In the genomic region with DNA sequence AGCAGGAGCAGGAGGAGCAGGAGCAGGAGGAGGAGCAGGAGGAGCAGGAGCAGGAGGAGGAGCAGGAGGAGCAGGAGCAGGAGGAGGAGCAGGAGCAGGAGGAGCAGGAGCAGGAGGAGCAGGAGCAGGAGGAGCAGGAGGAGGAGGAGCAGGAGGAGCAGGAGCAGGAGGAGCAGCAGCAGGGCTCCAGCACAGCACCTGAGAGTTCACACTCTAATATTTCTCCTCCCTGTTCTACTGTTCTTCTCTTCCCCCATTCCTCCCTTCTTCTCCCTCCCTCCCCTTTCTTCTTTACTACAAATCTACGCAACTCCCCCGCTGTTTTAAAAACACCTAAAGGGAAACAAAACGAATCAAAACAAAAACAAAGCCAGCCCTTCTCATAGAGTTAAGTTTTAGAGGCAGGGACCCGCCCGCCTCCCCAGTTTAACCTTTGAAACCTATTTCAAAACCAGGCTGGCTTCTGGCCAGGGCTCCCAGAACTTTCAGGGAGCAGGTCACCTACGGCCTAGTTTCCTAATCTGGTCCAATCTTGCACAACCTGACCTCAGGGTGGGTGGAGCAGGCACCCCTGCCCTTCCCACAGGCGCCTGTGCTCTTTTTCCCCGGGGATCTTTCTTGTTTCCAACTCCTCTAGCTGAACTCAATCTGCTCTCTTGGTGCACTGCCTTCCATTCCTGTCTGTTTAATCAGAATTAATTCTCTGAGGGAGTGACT, we compare ENCODE assay signal across 9 mouse cellular contexts.
DNase-seq lines count a peak whose midpoint lies in the region; ATAC-seq and TF ChIP-seq lines count a peak whose summit lies in the region.
"Had no signal": no experiment of that assay in that cellular context is flagged by ENCODE, and none has a peak within 500 bp of the region (broad histone marks: within the 10 kb centered on the region; RNA-seq: fewer than 3 reads in every experiment).

No protein-coding gene starts in this region.

- ATAC-seq in heart, embryonic 11.5 days (replicated peaks; ENCODE audit: insufficient number of reproducible peaks, low FRiP score, low TSS enrichment) = no peak
- peak; percentile 93 for ATAC-seq in intestine, embryonic 16.5 days

- no peak overlapping the region for H3K4me3 ChIP-seq in heart, embryonic 11.5 days (ENCODE audit: low read depth, low read length)
- peak overlapping the region; percentile 16; the same call in 1 of the 2 replicates for H3K4me3 ChIP-seq in intestine, embryonic 16.5 days (ENCODE audit: low read length)
- H3K4me3 ChIP-seq in layer of hippocampus, adult 2 months = no peak overlapping the region
- H3K4me3 ChIP-seq: midbrain, embryonic 12.5 days had no signal

- no peak overlapping the region for H3K9ac ChIP-seq in heart, embryonic 11.5 days (ENCODE audit: low read depth, low read length)
- peak overlapping the region; percentile 16; the same call in 1 of the 2 replicates for H3K9ac ChIP-seq in intestine, embryonic 16.5 days (ENCODE audit: low read depth, low read length)
- H3K9ac ChIP-seq: midbrain, embryonic 12.5 days had no signal

- H3K27me3 ChIP-seq in heart, embryonic 11.5 days (ENCODE audit: control insufficient read depth, insufficient read depth, low read length) = no peaks in the 10 kb centered on the region
- no peaks in the 10 kb centered on the region for H3K27me3 ChIP-seq in intestine, embryonic 16.5 days (replicated peaks; ENCODE audit: control insufficient read depth, insufficient read depth, low read length)
- H3K27me3 ChIP-seq: midbrain, embryonic 12.5 days had no signal

- 61% methylated on average over 8 of the region's 8 CpGs for WGBS in heart, embryonic 11.5 days (ENCODE audit: insufficient replicate concordance)
- WGBS in intestine, embryonic 16.5 days = 46% methylated on average over 8 of the region's 8 CpGs

- H3K4me1 ChIP-seq in heart, embryonic 11.5 days (ENCODE audit: control insufficient read depth, insufficient read depth, low read length) = 0 out of 2 replicates have a peak, but pooled peaks cover 2% of the 10 kb centered on the region
- H3K4me1 ChIP-seq in intestine, embryonic 16.5 days (ENCODE audit: control insufficient read depth, insufficient read depth, low read length) = peaks cover 16% of the 10 kb centered on the region
- H3K4me1 ChIP-seq: midbrain, embryonic 12.5 days had no signal

- no peak overlapping the region for H3K4me2 ChIP-seq in heart, embryonic 11.5 days
- no peak overlapping the region for H3K4me2 ChIP-seq in intestine, embryonic 16.5 days (ENCODE audit: low read depth, low read length)
- H3K4me2 ChIP-seq: midbrain, embryonic 12.5 days had no signal

- no peaks in the 10 kb centered on the region for H3K9me3 ChIP-seq in heart, embryonic 11.5 days (replicated peaks; ENCODE audit: control insufficient read depth, low read length)
- H3K9me3 ChIP-seq in intestine, embryonic 16.5 days (ENCODE audit: control insufficient read depth, low read length) = no peaks in the 10 kb centered on the region
- H3K9me3 ChIP-seq: midbrain, embryonic 12.5 days had no signal

- no peak overlapping the region for H3K27ac ChIP-seq in heart, embryonic 11.5 days (ENCODE audit: low read depth, low read length)
- peak overlapping the region; percentile 82 for H3K27ac ChIP-seq in intestine, embryonic 16.5 days (ENCODE audit: low read length)
- H3K27ac ChIP-seq in layer of hippocampus, adult 2 months = no peak overlapping the region
- H3K27ac ChIP-seq: midbrain, embryonic 12.5 days had no signal

- H3K36me3 ChIP-seq in heart, embryonic 11.5 days (ENCODE audit: control insufficient read depth, insufficient read depth, low read length) = no peaks in the 10 kb centered on the region
- H3K36me3 ChIP-seq in intestine, embryonic 16.5 days (ENCODE audit: control insufficient read depth, insufficient read depth, low read length) = no peaks in the 10 kb centered on the region
- H3K36me3 ChIP-seq: midbrain, embryonic 12.5 days had no signal

- DNase-seq in heart, adult 11 months = peak; percentile 97
- DNase-seq in lung, adult 18-20 months = peak; percentile 92 to 95
- peak; percentile 82 for DNase-seq in urinary bladder, postnatal 25 days (ENCODE audit: low spot score)
- DNase-seq in layer of hippocampus, adult 2 months (ENCODE audit: low spot score in 2 of 2) = no peak
- DNase-seq in frontal cortex, postnatal 14 days (ENCODE audit: low spot score in 2 of 2) = no peak
- DNase-seq in embryo, embryonic 9.5 days (ENCODE audit: extremely low spot score) = no peak

- TF ChIP-seq CTCF in layer of hippocampus, adult 2 months (conservative IDR thresholded peaks at IDR 0.05) = no peak

Comparison
In these comparisons a context has a peak if more than half of its experiments do, and no peak if none do; other contexts are left out.
1. DNase-seq: peak in heart, adult 11 months (single experiment), lung, adult 18-20 months (2 of 2) and urinary bladder, postnatal 25 days (single experiment); none in layer of hippocampus, adult 2 months (0 of 2), frontal cortex, postnatal 14 days (0 of 2) and embryo, embryonic 9.5 days (single experiment).